Mouse (Mus musculus): ENCODE data around the gene Gm17455. TPM values are rescaled to one million over a fixed set of nuclear protein-coding genes. Genes with fewer than 3 reads are reported as not detected.

The Gm17455 gene
- total RNA-seq (2021): not detected in 2 replicates
- long read RNA-seq, experiment 1: 0 reads
- long read RNA-seq, experiment 2: 0 reads

DNA sequence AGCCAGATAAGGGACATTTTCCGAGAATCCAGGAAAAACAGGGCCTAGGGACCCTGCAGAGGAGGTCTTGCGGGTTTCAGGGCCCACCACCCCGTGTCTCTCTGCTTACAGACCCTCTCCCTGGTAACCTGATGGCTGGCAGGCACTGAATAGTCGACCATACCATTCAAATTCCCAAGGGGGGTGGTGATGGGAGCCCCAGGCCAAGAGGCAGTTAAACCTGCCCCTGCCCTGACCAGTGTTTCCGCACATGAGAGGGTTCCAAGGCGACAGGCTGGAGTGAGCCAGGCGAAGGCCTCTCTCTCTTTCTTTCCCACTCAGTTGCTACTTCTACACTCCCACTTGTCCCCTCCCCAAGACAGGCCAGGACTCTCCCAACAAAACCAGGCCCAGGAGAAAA, at the start of gene Gm17455:
Gm17455 (plus strand) TSS at position 278 of the 400 bp plus-strand sequence.
- DNase-seq: no peak

DNA sequence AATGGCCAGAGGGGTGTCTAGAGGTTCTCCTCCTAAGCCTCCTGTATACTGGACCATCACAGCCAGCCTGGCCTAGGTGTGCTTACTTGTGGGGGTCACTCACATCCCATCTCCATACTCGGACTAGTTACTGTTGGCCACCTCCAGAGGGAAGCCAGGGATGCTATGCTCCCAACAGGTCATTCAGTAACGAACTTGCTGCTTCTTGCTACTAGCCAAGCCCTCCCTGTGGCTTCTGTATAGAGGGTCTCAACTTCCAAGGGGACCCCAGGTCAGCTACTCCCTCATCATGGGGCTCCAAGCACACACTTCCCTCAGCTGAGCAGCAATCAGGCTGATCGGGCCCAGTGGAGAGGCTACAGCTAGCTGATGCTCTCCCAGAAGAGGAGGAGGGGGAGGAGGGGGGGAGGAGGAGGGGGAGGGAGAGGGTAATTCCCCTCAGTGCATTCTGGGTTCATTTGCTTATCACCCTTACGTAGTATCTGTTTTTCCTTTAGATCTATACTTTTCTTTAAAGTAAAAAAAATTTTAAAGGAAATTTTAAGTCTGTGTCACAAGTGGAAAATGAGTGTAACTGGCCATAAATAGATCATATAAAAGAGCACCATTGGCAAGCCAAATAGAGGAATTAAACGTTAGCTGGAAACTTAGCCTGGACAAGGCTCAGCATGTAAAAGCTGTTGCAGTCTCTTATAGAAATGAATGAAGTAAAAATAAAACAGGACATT, 49.3 kb upstream of the Gm17455 start:
- DNase-seq: no peak

DNA sequence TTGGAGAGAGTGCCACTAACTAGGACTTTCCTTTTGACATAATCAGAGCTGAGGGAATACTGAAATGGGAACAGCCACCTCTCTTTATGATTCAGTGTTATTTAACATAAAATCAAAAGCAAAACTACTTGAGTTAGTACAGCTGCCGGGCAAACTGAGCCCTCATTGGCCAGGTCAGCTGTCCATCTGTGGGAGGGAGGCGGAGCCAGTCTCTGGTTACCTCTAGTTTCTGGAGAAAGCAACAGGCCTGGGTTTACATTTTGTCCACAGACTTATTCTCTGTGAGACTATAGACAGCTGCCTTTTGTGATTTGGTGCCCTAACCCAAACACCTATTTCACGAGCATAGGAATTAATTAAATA, 48.7 kb upstream of the Gm17455 start:
- DNase-seq: peak; percentile 97

DNA sequence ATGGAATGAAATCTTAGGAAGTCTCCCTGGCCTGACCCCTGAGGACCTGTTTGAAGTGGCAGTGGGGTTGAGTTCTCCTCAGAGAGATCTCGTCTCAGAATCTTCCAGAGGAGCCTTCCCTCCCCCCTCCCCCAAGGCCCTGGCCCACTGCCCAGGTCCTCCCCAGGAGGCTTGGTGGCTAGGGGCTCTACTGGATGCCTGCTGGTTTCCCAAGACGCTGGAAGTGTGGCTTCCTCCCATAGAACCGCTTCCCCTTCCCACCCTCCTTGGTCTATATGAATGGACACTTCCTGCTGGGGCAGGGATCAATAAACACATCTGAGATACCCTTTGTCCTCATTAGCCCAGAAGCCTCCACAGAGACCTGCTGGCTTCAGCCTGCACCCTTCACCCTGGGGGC, 48.3 kb upstream of the Gm17455 start:
- DNase-seq: peak; percentile 61

DNA sequence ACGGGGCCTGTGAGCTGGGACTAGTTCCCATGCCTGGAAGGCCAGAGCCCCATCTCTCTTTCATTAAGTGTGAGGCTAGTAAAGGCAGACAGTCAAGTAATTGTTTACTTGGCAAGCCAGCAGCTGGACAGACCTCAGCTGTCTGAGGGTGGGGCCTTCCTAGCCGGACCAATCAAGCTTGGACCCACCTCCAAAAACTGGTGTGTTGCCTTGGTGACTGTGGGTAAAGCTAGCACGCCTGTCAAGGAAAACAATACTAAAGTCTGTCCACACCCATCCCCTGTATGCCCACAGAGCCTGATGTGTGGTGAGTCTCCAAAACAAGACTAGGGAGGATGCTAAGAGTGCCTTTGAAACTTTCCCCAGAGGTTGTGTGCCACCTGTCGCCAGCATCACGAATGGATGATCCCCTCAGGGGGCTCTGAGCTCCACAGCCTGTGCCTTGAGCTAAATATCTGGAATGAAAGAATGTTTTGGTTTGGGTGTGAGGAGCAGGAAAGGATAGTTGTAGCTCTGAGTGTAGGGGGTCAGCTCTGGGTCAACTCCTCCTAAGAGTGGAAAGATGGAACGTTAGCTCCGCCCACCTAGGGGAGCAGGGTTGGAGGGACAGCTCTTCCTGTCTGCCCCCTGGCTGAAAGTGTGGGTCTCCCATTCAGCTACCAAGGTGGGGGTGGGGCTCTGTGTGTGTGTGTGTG, 47.6 kb upstream of the Gm17455 start:
- peak; percentile 71 for DNase-seq

DNA sequence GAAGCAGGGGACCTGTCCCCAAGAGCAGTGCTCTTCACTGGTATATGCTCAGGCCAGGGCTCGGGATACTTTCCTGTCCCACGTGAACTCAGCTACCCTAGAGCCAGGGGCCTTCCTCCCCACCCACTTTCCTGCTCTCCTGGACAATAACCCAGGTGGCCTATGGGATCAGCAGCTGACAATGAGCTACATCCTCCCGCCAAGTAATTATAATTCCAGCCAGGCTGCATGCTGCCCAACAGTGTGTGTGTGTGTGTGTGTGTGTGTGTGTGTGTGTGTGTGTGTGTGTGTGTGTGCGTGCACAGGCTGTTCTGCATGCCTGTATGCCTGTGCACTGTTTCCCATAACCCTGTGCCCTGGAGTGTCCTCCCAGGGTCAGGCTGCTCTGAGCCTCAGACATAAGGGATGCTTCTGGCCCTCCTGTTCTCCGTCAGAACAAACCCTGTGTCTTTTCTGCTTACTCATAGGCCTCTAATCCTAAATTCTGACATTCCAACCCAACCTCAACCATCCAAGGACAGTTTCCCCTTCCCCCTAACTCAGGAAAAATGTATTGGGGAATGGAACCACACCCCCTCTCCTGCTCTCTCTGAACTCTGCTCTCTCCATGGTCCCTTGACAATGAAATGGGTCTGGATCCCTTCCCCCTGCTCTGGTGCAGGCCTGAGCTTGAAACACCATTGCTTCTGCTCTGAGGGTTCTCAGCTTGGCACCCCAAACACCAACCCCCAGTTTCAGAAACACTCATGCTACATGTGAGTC, 46.1 kb upstream of the Gm17455 start:
- DNase-seq: no peak

DNA sequence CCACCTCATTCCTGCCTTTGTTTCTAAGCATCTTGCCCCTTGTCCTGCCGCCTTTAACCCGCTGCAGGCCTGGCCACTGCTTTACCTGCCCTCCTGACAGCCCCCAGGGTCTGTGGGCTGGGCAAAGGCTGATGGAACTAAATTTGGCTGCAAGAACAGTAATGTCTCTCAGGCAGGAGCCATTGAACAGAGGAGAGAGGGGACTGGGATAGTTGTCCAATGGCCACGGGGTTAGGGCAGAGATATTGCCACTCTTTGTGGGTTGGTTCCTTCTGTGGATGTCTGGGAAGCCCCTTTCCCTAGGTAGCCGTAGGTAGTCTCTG, 45.6 kb upstream of the Gm17455 start:
- DNase-seq: no peak

DNA sequence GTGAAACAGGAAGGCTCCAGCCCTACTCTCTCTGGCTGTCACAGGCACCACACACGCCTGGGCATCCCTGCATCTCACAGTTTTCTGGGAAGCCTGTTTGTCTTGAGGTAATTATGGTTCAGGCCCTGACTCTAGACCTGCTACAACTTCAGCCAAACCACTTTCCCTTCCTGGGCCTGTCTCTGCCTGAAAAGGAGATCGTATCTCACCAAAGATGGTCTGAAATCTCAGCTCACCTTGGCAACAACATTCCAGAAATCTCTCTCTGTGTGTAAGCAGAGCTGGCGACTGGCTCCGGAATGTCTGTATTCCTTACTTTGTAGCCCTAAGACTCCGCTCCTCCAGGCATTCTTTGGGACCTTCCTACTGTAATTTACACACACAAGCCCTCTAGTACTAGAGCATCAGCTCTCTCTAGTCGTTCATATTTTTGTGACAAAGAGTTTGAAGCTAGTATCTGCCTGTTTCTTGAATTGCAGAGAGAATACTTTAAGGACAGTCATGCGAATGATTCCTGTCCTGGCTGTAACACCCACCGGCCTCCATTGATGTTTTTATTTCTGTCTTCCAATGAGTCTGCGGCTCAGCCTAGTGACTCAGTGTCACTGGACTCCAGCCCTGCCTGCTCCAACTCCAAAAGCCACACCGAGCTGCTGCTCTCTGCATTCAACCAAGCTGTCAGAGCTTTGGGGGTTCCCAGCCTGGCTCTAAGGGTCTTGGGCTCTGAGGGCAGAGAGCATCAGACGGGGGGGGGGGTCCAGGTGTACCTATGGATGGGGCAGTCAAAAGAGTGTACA, 44.4 kb upstream of the Gm17455 start:
- DNase-seq: peak; percentile 55

DNA sequence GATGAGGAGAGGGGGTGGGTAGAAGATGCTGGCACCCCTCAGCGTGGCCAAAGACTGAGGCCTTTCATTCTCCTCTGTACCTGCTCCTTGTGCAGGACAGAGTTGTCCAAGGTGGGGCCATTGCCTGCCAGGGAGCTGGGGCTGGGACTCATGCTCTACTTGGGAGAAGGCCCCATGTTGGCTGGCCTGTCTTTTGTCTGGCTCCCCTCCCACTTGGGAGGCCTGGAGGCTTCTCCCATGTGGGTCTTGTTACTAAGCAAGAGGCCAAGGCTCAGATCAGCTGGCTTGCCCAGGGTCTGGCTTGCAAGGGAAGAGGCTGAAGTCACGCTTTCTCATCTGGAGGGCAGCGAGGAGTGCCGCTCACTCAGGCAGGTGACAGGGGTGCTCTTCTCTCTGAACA, 42.1 kb upstream of the Gm17455 start:
- peak; percentile 76 for DNase-seq

DNA sequence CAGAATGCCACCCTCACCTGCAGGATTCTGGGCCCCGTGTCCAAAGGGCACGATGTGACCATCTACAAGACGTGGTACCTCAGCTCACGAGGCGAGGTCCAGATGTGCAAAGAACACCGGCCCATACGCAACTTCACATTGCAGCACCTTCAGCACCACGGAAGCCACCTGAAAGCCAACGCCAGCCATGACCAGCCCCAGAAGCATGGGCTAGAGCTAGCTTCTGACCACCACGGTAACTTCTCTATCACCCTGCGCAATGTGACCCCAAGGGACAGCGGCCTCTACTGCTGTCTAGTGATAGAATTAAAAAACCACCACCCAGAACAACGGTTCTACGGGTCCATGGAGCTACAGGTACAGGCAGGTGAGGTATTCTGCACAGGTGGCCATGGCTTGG, 41.6 kb upstream of the Gm17455 start:
- no peak for DNase-seq

DNA sequence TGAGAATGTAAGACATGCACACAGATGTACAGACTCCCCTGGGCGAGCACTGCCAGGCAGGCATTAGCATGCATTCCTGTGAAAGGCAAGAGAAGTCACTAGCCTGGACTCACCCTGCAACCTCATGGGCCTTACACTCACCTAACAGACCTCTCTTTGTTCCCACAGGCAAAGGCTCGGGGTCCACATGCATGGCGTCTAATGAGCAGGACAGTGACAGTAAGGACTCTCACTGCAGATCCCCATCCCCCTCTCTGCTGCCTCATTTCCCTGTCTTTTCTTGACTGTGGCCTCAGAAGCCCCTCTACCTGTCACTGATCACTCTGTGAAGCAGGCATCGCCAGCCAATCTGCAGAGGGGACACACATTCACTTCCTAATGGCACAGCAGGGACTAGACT, 40.8 kb upstream of the Gm17455 start:
- DNase-seq: no peak

DNA sequence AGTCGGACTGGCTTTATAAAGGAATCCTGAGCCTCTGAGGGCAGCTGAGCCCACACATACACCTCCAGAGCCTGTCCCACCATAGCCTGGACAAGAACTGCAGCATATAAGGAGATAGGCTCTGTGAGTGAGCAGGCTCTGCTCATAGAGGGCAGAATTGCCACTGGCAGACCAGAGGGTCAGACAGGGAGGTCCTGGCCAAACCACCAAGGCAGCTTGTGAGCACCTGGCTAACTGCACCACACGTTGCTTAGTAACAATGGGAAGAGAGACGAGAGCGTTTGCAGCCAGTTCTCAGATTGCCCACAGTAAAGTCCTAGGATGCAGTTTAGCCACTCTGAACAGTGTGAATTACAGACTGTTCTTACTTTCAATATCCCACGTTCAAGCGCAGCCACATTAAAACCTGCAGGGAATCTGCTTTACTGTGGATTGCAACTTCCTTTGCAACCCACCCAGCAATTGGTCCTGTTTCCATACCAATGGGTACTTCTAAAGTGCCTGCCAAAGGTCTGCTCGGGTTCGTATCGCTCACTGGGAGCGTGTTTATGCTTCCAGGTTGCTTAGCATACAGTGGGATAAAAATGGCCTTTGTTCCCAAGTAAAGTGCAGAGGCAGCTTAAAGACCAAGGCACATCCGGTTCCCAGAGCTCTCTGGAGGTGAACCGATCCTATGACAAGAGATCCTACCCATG, 37.8 kb upstream of the Gm17455 start:
- DNase-seq: no peak

DNA sequence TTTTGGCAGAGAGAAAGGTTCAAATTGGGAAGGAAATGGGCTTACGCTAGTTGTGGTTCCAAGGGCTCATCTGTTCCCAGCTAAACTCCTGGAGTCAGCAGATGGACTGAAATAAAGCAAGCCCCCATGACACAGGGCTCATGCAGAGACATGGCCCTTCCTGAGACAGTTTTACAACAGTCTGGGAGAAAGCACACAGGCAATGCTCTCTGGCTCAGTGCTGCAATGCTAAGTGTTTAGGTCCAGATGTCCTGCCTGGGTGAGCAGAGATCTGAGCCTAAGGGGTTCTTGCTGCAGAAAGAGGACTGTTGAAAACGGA, 37.3 kb upstream of the Gm17455 start:
- DNase-seq: no peak

DNA sequence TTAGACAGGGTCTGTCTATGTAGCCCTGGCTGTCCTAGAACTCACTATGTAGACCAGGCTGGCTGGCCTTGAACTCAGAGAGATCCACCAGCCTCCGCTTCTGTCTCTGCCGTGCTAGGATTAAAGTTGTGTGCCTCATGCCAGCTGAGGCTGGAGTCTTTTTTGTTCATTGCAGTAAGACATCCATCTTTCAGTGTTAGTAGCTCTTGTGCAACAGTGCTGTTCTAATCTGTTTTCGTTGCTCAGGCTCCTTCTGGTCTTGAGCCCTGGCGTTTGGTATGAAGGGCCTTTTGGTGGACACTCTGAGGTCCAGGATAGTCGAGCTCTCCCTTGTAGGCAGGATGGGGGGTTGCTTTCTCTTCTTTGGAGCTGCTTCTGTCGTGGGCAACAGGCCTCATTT, 36.1 kb upstream of the Gm17455 start:
- no peak for DNase-seq

DNA sequence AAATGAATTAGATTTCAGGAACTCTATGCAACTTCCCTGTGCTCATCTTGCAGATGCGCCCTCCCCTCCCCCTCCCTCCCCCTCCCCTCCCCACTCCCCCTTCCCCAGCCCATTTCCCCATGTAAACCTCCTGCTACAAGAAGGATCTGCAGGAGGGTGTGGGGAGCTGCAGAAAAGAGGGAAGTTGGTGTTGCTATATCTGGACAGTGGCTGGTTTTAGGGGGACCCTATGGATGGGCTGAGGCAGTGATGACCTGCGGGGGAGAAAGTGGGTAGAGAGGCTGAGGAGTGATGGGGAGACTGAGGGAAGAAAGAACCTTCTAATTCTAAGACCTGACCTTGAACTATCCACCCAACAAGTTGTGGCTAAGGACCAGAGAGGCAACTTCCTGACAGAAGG, 32.4 kb upstream of the Gm17455 start:
- DNase-seq: no peak

DNA sequence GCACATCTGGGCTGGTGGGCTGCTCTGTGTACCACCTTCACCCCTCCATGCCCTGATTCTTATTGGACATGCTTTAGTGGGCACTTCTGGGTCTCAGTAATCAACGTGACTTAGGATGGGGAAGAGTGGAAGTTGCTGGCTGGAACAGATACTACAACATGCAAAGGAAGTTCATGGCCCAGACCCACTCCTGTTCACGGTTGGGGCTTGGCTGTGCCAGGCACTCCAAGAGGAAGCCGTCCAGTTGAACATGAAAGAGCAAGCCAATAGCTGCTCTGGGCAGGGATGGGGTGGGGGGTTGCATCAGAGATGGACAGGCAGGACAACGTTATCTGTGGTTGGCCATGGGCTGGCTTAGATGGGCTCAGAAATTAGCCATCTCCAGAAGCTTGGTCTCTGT, 31.6 kb upstream of the Gm17455 start:
- no peak for DNase-seq

DNA sequence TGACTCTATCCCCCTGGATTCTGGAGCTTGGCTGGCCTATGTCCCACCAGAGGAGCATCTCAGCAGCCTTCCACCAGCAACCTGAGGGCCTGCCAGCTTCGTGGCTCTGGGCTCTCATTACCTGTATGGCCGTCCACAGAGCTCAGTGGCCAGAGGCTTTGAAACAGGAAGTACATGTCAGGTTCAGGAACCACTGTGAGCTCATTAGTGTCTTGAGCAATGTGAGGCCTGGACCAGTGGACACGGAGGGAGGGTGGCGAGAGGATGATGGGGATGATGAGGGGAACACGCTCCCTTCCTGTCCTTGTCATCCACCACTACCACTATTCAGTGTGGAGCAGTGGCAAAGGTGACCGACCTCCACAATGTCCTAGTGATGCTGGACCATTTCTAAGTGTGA, 30.1 kb upstream of the Gm17455 start:
- DNase-seq: no peak

DNA sequence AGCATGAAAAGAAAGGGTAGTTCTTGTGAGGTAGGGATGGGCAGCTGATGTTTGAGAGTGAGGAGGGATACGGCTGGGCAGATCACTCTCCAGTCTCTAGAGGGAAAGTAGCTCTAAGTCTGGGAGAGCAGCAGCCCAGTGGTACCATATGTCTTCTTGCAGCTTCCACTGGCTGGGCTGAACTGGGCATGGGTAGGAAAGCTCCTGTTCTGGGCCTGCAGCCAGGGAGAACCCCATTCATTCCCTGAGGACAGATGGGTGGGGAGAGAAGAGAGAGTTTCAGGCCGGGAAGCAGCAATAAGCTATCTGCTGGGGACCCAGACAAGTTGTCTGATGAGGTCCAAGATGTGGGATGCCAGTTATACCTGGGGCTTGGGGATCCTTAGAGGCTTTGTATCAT, 29.4 kb upstream of the Gm17455 start:
- peak; percentile 49 for DNase-seq

DNA sequence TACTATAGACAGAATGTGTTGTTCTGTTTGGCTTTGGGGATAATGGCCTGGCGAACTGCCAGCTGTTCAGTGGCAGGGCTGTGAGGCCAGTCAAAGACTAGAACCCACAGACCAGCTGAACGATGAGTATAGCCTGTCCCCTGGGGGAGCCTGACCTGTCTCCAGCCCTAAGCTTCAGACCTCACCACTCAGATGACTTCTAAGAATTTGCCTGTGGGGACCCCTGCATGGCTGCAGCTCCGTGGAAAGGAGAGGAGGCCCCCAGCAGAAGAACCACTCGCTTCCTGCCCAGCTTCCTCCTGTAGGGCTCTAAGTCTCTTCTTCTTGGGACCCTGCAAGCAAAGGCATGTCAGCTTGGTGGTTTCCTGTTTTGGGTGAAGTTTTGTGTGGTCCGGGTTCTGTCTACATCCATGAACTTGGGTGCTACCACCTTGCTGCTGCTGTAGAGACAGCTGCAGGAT, 28.9 kb upstream of the Gm17455 start:
- DNase-seq: peak; percentile 18

DNA sequence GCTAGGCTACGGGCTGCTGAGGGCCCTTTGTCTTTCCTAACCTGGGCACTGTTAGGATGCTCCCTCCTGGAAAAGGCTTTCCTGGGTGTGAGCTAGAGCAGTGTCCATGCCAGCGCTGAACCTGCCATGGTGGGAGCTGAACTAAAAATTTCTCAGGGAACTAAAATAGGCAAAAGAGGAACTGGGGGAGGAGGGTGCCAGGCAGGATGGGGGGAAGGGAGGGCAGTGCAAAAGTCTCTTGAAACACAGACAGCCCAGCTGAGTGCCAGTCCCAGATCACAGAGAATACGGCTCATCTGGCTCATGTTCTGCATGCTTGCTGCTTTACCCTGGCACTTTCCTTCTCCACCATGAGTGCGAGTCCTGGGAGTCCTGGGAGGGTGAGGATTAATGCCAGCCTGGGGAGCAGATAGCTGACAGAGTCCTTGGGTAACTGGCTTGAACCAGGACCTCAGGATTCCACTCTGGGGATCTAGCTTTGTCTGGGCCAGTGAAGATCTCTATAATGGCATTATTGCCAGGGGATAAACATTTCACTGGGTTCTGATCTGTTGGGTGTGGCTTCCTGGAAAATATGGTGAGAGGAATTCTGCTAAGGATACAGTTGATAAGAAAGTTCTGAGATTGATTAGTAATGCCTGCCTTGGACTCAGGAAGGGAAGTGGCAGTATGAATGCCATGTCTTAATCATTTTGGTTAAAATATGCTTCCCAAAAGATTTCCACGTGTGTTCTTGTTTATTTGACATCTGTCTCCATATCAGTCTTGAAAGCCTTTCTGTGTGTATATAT, 27.7 kb upstream of the Gm17455 start:
- peak; percentile 48 for DNase-seq

DNA sequence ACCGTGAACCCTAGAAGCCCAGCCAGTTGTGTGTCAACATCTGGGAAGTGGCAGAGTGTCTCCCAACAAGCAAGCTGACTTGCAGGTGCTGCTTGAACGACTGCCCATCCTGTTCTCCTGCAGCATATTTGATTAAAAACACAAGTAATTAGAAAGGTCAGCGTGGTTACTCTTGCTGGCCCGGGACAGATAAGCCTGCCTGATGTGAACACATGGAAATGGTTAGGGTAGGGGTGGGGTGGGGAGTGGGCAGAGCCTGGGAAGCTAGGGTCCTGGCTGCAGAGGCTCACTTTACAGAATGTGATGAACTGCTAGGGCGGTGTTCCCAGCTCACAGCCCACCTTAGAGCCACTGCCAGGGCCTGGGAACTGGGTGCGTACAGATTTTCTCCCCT, 26.0 kb upstream of the Gm17455 start:
- no peak for DNase-seq
